Mouse (Mus musculus): ENCODE results near the gene Arhgef3. TPM values are rescaled to one million over a fixed set of nuclear protein-coding genes. Genes with fewer than 3 reads are reported as not detected.

The Arhgef3 gene
- total and polyA plus RNA-seq, 3 experiments: 6.7 to 15.2 (median 11.9) TPM

- H3K27me3 ChIP-seq (ENCODE audit: insufficient read depth, low read length): peaks cover 13% of the 10 kb centered on the region; the same call in 1 of the 2 replicates
- H3K9me3 ChIP-seq (replicated peaks): no peaks in the 10 kb centered on the region
Measured at GRCm38 (mm10) chr14:27185902-27186301, 71.2 kb downstream of the Arhgef3 start.

GRCm38 (mm10) chr14:27186596-27186995 lies 71.9 kb downstream of the Arhgef3 start:
- H3K4me1 ChIP-seq (ENCODE audit: insufficient read depth, low read depth, low read length): peaks cover 2% of the 10 kb centered on the region; the same call in 1 of the 2 replicates
- no peak for DNase-seq (ENCODE audit: low spot score)
- TF ChIP-seq GATA2 (IDR thresholded peaks at IDR 0.05; ENCODE audit: borderline replicate concordance, low read depth, low read length) (no peak), CTCF (IDR thresholded peaks at IDR 0.05; ENCODE audit: low read depth, low read length) (no peak), TAL1 (conservative IDR thresholded peaks at IDR 0.05; ENCODE audit: low read depth, low read length) (no peak), POLR2AphosphoS5 (IDR thresholded peaks at IDR 0.05; ENCODE audit: insufficient replicate concordance, low read depth, low read length) (no peak), GATA1 (IDR thresholded peaks at IDR 0.05; ENCODE audit: borderline replicate concordance, low read length) (no peak)
- ATAC-seq (ENCODE audit: extremely low read depth, insufficient number of reproducible peaks, low FRiP score, poor library complexity, severe bottlenecking): no peak
- H3K4me3 ChIP-seq (ENCODE audit: low read depth, low read length): no peak overlapping the region
- peaks cover 13% of the 10 kb centered on the region; the same call in 1 of the 2 replicates for H3K27me3 ChIP-seq (ENCODE audit: insufficient read depth, low read length)
- H3K9me3 ChIP-seq (replicated peaks): no peaks in the 10 kb centered on the region
- H3K36me3 ChIP-seq (replicated peaks): no peaks in the 10 kb centered on the region

More at GRCm38 (mm10) chr14:27185902-27186301, 71.2 kb downstream of the Arhgef3 start:
- Histone ChIP-seq H3K4me3 (ENCODE audit: low read depth, low read length) (no peak overlapping the region), H3K36me3 (replicated peaks) (no peaks in the 10 kb centered on the region), H3K4me1 (ENCODE audit: insufficient read depth, low read depth, low read length) (peaks cover 2% of the 10 kb centered on the region; the same call in 1 of the 2 replicates)
- TF ChIP-seq GATA2 (IDR thresholded peaks at IDR 0.05; ENCODE audit: borderline replicate concordance, low read depth, low read length) (no peak), CTCF (IDR thresholded peaks at IDR 0.05; ENCODE audit: low read depth, low read length) (no peak), GATA1 (IDR thresholded peaks at IDR 0.05; ENCODE audit: borderline replicate concordance, low read length) (no peak)
- DNase-seq (ENCODE audit: low spot score): no peak
- no peak for ATAC-seq (ENCODE audit: extremely low read depth, insufficient number of reproducible peaks, low FRiP score, poor library complexity, severe bottlenecking)

GRCm38 (mm10) chr14:27187025-27187424 lies 72.3 kb downstream of the Arhgef3 start:
- ATAC-seq (ENCODE audit: extremely low read depth, insufficient number of reproducible peaks, low FRiP score, poor library complexity, severe bottlenecking) (no peak), DNase-seq (ENCODE audit: low spot score) (peak; percentile 22)
- Histone ChIP-seq H3K4me3 (ENCODE audit: low read depth, low read length) (no peak overlapping the region), H3K9me3 (replicated peaks) (no peaks in the 10 kb centered on the region), H3K36me3 (replicated peaks) (no peaks in the 10 kb centered on the region), H3K27me3 (ENCODE audit: insufficient read depth, low read length) (peaks cover 13% of the 10 kb centered on the region; the same call in 1 of the 2 replicates), H3K4me1 (ENCODE audit: insufficient read depth, low read depth, low read length) (peaks cover 2% of the 10 kb centered on the region; the same call in 1 of the 2 replicates)
- TF ChIP-seq CTCF (IDR thresholded peaks at IDR 0.05; ENCODE audit: low read depth, low read length) (peak; percentile 58), GATA1 (IDR thresholded peaks at IDR 0.05; ENCODE audit: borderline replicate concordance, low read length) (no peak)

GRCm38 (mm10) chr14:27187885-27188284 lies 73.2 kb downstream of the Arhgef3 start:
- ATAC-seq (ENCODE audit: extremely low read depth, insufficient number of reproducible peaks, low FRiP score, poor library complexity, severe bottlenecking): no peak
- no peak for DNase-seq (ENCODE audit: low spot score)
- peaks cover 13% of the 10 kb centered on the region; the same call in 1 of the 2 replicates for H3K27me3 ChIP-seq (ENCODE audit: insufficient read depth, low read length)
- no peaks in the 10 kb centered on the region for H3K36me3 ChIP-seq (replicated peaks)
- no peaks in the 10 kb centered on the region for H3K9me3 ChIP-seq (replicated peaks)
- no peak overlapping the region for H3K4me3 ChIP-seq (ENCODE audit: low read depth, low read length)
- no peak for TF ChIP-seq POLR2AphosphoS5 (IDR thresholded peaks at IDR 0.05; ENCODE audit: insufficient replicate concordance, low read depth, low read length)
- no peak for TF ChIP-seq GATA2 (IDR thresholded peaks at IDR 0.05; ENCODE audit: borderline replicate concordance, low read depth, low read length)
- TF ChIP-seq CTCF (IDR thresholded peaks at IDR 0.05; ENCODE audit: low read depth, low read length): no peak
- no peak for TF ChIP-seq GATA1 (IDR thresholded peaks at IDR 0.05; ENCODE audit: borderline replicate concordance, low read length)
- TF ChIP-seq TAL1 (conservative IDR thresholded peaks at IDR 0.05; ENCODE audit: low read depth, low read length): no peak
- peaks cover 2% of the 10 kb centered on the region; the same call in 1 of the 2 replicates for H3K4me1 ChIP-seq (ENCODE audit: insufficient read depth, low read depth, low read length)

- TF ChIP-seq CTCF (IDR thresholded peaks at IDR 0.05; ENCODE audit: low read depth, low read length): 0 out of 2 replicates have a peak, but pooled peaks have one; percentile 3
- TF ChIP-seq POLR2AphosphoS5 (IDR thresholded peaks at IDR 0.05; ENCODE audit: insufficient replicate concordance, low read depth, low read length): no peak
- DNase-seq (ENCODE audit: low spot score): no peak
- peaks cover 10% of the 10 kb centered on the region; the same call in 1 of the 2 replicates for H3K27me3 ChIP-seq (ENCODE audit: insufficient read depth, low read length)
- ATAC-seq (ENCODE audit: extremely low read depth, insufficient number of reproducible peaks, low FRiP score, poor library complexity, severe bottlenecking): no peak
- H3K4me3 ChIP-seq (ENCODE audit: low read depth, low read length): no peak overlapping the region
- H3K36me3 ChIP-seq (replicated peaks): no peaks in the 10 kb centered on the region
- H3K9me3 ChIP-seq (replicated peaks): no peaks in the 10 kb centered on the region
- H3K4me1 ChIP-seq (ENCODE audit: insufficient read depth, low read depth, low read length): no peaks in the 10 kb centered on the region; the same call in 1 of the 2 replicates
Measured at GRCm38 (mm10) chr14:27192450-27192849, 77.8 kb downstream of the Arhgef3 start.

GRCm38 (mm10) chr14:27196980-27197379 lies 82.3 kb downstream of the Arhgef3 start:
- TF ChIP-seq POLR2AphosphoS5 (IDR thresholded peaks at IDR 0.05; ENCODE audit: insufficient replicate concordance, low read depth, low read length) (no peak), GATA1 (IDR thresholded peaks at IDR 0.05; ENCODE audit: borderline replicate concordance, low read length) (no peak), CTCF (IDR thresholded peaks at IDR 0.05; ENCODE audit: low read depth, low read length) (no peak), TAL1 (conservative IDR thresholded peaks at IDR 0.05; ENCODE audit: low read depth, low read length) (no peak), GATA2 (IDR thresholded peaks at IDR 0.05; ENCODE audit: borderline replicate concordance, low read depth, low read length) (no peak)
- DNase-seq (ENCODE audit: low spot score) (no peak), ATAC-seq (ENCODE audit: extremely low read depth, insufficient number of reproducible peaks, low FRiP score, poor library complexity, severe bottlenecking) (no peak)
- Histone ChIP-seq H3K27me3 (ENCODE audit: insufficient read depth, low read length) (peaks cover 7% of the 10 kb centered on the region; the same call in 1 of the 2 replicates), H3K4me1 (ENCODE audit: insufficient read depth, low read depth, low read length) (no peaks in the 10 kb centered on the region), H3K4me3 (ENCODE audit: low read depth, low read length) (no peak overlapping the region), H3K36me3 (replicated peaks) (no peaks in the 10 kb centered on the region), H3K9me3 (replicated peaks) (no peaks in the 10 kb centered on the region)

All from G1E (cell line).